Mouse (Mus musculus): Measurements from ENCODE around the gene Lpcat4.

- TF ChIP-seq ZMIZ1 (IDR thresholded peaks at IDR 0.05; ENCODE audit: low read depth, low read length) (no peak), UBTF (IDR thresholded peaks at IDR 0.05; ENCODE audit: borderline replicate concordance, insufficient read depth, low read depth, low read length) (no peak), MAX (IDR thresholded peaks at IDR 0.05; ENCODE audit: low read length) (no peak), EP300 (IDR thresholded peaks at IDR 0.05; ENCODE audit: low read depth in 1 of 2, low read length in 2 of 2) (no peak)
These were observed 860 bp downstream of the Lpcat4 start for GRCm38 (mm10) chr2:112239935-112240721.

All from MEL (cell line).